Mouse (Mus musculus) liver, embryonic 11.5 days (tissue): ENCODE measurements around the gene Wars2. TPM values are rescaled to one million over a fixed set of nuclear protein-coding genes. Genes with fewer than 3 reads are reported as not detected.

Experiments used
- ATAC-seq: fragments of 200-750 bp; cut with Nextera tagmentation; replicated peaks from 2 replicates; pipeline ENCODE4 v1.8.0; 2017; ENCODE audit warnings: moderate number of reproducible peaks, mild to moderate bottlenecking, moderate TSS enrichment, moderate library complexity; ENCODE audit not compliant: low FRiP score
- DNase-seq: peaks from one replicate; pipeline ENCODE4 v3.0.0-alpha.2; 2017; ENCODE audit warnings: low spot score
- H3K27ac ChIP-seq: fragments of 300-500 bp; sonication (generic); 2 replicates; pipeline ENCODE4 v1.5.1; 2014; ENCODE audit warnings: mild to moderate bottlenecking, low read depth, low read length, control low read depth
- H3K27me3 ChIP-seq: fragments of 300-500 bp; sonication (generic); replicated peaks from 2 replicates; pipeline ENCODE4 v1.6.1; 2014; ENCODE audit warnings: low read length, mixed read lengths; ENCODE audit not compliant: control insufficient read depth, insufficient read depth
- H3K36me3 ChIP-seq: fragments of 300-500 bp; sonication (generic); 2 replicates; pipeline ENCODE4 v1.6.1; 2014; ENCODE audit warnings: mild to moderate bottlenecking, low read length, moderate library complexity, mixed read lengths; ENCODE audit not compliant: control insufficient read depth, insufficient read depth
- H3K4me1 ChIP-seq: fragments of 300-500 bp; sonication (generic); replicated peaks from 2 replicates; pipeline ENCODE4 v1.6.1; 2014; ENCODE audit warnings: low read length, mixed read lengths; ENCODE audit not compliant: control insufficient read depth, insufficient read depth
- H3K4me2 ChIP-seq: fragments of 300-500 bp; sonication (generic); 2 replicates; pipeline ENCODE4 v1.6.1; 2014; ENCODE audit warnings: mild to moderate bottlenecking, control low read depth, moderate library complexity
- H3K4me3 ChIP-seq: fragments of 300-500 bp; sonication (generic); 2 replicates; pipeline ENCODE4 v1.5.1; 2014; ENCODE audit warnings: low read depth, low read length, control low read depth
- H3K9ac ChIP-seq: fragments of 300-500 bp; sonication (generic); 2 replicates; pipeline ENCODE4 v1.6.1; 2014; ENCODE audit warnings: low read depth, low read length, control low read depth
- H3K9me3 ChIP-seq: fragments of 300-500 bp; sonication (generic); 2 replicates; pipeline ENCODE4 v1.6.1; 2016; ENCODE audit warnings: low read length, inconsistent platforms, mixed read lengths; ENCODE audit not compliant: control insufficient read depth
- WGBS: fragments of 180-500 bp; shearing (Covaris S2); extraction: QIAGEN DNeasy Blood & Tissue Kit; methylation state at CpG from one replicate; pipeline ENCODE4 v1.1.7; 2014; 5-methylcytosine and 5-hydroxymethylcytosine counted together
- polyA plus RNA-seq: library from polyadenylated mRNA; unstranded; fragments of >200 nt; fragmentation: Nextera tagmentation; extraction: Ambion mirVana; gene quantifications from 2 replicates; pipeline ENCODE4 v1.2.1, GENCODE M21; 2014

Wars2 gene
- polyA plus RNA-seq, 1 experiment from 2014 or later: 6.9 TPM

DNA sequence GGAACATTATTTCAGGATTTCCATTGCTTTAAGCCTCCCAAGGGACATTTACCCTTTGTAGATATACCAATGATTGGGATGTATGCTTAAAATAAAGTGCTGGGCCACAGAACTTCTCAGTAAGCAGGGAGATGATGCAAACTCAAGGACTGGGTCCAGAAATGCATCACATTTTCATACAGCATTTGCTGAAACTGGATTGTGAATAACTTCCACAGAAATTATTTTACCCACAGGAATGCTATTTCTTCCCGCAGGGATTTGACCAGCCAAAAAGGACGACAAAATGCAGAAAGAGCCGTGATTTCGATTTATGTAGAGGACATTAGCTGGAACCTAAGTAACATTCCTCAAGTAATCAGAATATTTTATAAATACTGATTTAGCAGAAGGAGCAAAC lies 7.0 kb upstream of the Wars2 start:
- Histone ChIP-seq H3K9me3 (no peaks in the 10 kb centered on the region), H3K4me1 (no peaks in the 10 kb centered on the region), H3K9ac (no peak overlapping the region), H3K4me2 (no peak overlapping the region), H3K27me3 (no peaks in the 10 kb centered on the region; the same call in 1 of the 2 replicates), H3K27ac (no peak overlapping the region), H3K36me3 (no peaks in the 10 kb centered on the region), H3K4me3 (no peak overlapping the region)
- WGBS: 86% methylated on average over 4 of the region's 4 CpGs
- ATAC-seq (no peak), DNase-seq (no peak)

GRCm38 (mm10) chr3:99147886-99148285 lies 7.0 kb downstream of the Wars2 start:
- Histone ChIP-seq H3K4me2 (no peak overlapping the region), H3K27me3 (no peaks in the 10 kb centered on the region), H3K9me3 (no peaks in the 10 kb centered on the region), H3K4me3 (no peak overlapping the region), H3K9ac (no peak overlapping the region), H3K4me1 (no peaks in the 10 kb centered on the region), H3K36me3 (no peaks in the 10 kb centered on the region), H3K27ac (no peak overlapping the region)
- ATAC-seq: no peak
- DNase-seq: no peak
- WGBS: 71% methylated on average over 3 of the region's 3 CpGs

GRCm38 (mm10) chr3:99149035-99149434 lies 8.2 kb downstream of the Wars2 start:
- Histone ChIP-seq H3K4me3 (no peak overlapping the region), H3K4me1 (no peaks in the 10 kb centered on the region)
- no peak for DNase-seq

DNA sequence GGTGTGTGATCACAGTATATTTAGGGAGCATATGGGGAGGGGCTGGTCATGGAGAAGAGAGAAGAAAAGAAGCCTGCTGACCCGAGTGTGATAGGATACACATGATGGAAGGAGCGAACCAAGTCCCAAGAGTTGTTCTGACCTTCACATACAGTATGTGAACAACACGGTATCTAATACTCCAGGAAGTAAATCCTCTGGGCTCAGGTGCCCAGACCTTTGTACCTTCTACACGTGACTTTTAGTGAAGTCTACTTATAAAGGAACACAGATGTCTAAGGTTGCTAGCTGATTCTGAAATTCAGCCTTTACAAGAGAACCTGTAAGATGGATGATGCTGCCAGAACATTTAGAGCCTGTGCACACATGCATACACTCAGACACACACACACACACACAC lies 15.4 kb downstream of the Wars2 start:
- no peak for DNase-seq
- H3K4me1 ChIP-seq: no peaks in the 10 kb centered on the region
- 90% methylated on average over 4 of the region's 4 CpGs for WGBS
- H3K4me2 ChIP-seq: no peak overlapping the region
- no peaks in the 10 kb centered on the region for H3K27me3 ChIP-seq
- no peaks in the 10 kb centered on the region for H3K36me3 ChIP-seq
- ATAC-seq: no peak
- no peak overlapping the region for H3K27ac ChIP-seq
- no peak overlapping the region for H3K4me3 ChIP-seq
- H3K9ac ChIP-seq: no peak overlapping the region
- no peaks in the 10 kb centered on the region for H3K9me3 ChIP-seq

More at GRCm38 (mm10) chr3:99149035-99149434, 8.2 kb downstream of the Wars2 start:
- Histone ChIP-seq H3K27ac (no peak overlapping the region), H3K9me3 (no peaks in the 10 kb centered on the region), H3K27me3 (no peaks in the 10 kb centered on the region), H3K9ac (no peak overlapping the region), H3K36me3 (no peaks in the 10 kb centered on the region), H3K4me2 (no peak overlapping the region)
- 44% methylated on average over 3 of the region's 3 CpGs for WGBS
- ATAC-seq: no peak

GRCm38 (mm10) chr3:99156987-99157386 lies 16.1 kb downstream of the Wars2 start:
- H3K36me3 ChIP-seq: no peaks in the 10 kb centered on the region
- no peaks in the 10 kb centered on the region for H3K27me3 ChIP-seq
- no peak overlapping the region for H3K4me3 ChIP-seq
- no peak for ATAC-seq
- no peaks in the 10 kb centered on the region for H3K9me3 ChIP-seq
- H3K27ac ChIP-seq: no peak overlapping the region
- no peak overlapping the region for H3K9ac ChIP-seq
- 74% methylated on average over 1 of the region's 1 CpGs for WGBS
- no peak for DNase-seq
- H3K4me1 ChIP-seq: no peaks in the 10 kb centered on the region
- H3K4me2 ChIP-seq: no peak overlapping the region

GRCm38 (mm10) chr3:99157451-99158015 lies 16.7 kb downstream of the Wars2 start:
- H3K9ac ChIP-seq: no peak overlapping the region
- no peaks in the 10 kb centered on the region for H3K9me3 ChIP-seq
- no peaks in the 10 kb centered on the region for H3K4me1 ChIP-seq
- WGBS: 42% methylated on average over 4 of the region's 4 CpGs
- no peaks in the 10 kb centered on the region for H3K27me3 ChIP-seq
- DNase-seq: no peak
- H3K4me2 ChIP-seq: no peak overlapping the region
- ATAC-seq: peak; percentile 62
- H3K36me3 ChIP-seq: no peaks in the 10 kb centered on the region
- no peak overlapping the region for H3K4me3 ChIP-seq
- no peak overlapping the region for H3K27ac ChIP-seq

DNA sequence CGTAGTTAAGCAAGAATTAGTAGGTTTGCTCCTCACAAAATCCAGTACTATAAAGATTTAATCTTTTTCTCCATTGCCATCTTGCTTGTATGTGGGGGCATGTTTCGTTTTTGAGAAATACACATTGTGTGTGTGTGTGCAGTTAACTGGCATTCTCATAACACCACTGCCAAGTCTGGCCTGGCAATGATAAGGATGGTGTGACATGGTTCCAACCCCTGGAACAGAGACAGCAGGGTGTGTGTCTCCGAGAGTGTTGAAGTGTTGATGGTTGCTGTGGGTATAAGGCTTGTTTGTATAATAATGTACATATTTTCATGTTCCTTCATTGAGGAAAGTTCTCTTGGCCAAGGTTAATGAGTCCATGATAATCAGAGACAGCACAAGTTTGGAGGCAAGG lies 19.1 kb downstream of the Wars2 start:
- Histone ChIP-seq H3K4me3 (no peak overlapping the region), H3K9me3 (no peaks in the 10 kb centered on the region), H3K9ac (no peak overlapping the region), H3K36me3 (no peaks in the 10 kb centered on the region), H3K4me2 (no peak overlapping the region), H3K27ac (no peak overlapping the region), H3K27me3 (no peaks in the 10 kb centered on the region), H3K4me1 (no peaks in the 10 kb centered on the region)
- ATAC-seq (no peak), DNase-seq (no peak)
- 75% methylated on average over 3 of the region's 3 CpGs for WGBS

GRCm38 (mm10) chr3:99162191-99162590 lies 21.3 kb downstream of the Wars2 start:
- Histone ChIP-seq H3K9me3 (no peaks in the 10 kb centered on the region), H3K27ac (no peak overlapping the region), H3K4me1 (no peaks in the 10 kb centered on the region), H3K9ac (no peak overlapping the region), H3K4me2 (no peak overlapping the region), H3K4me3 (no peak overlapping the region), H3K36me3 (no peaks in the 10 kb centered on the region), H3K27me3 (no peaks in the 10 kb centered on the region)
- DNase-seq: no peak
- 74% methylated on average over 2 of the region's 2 CpGs for WGBS
- no peak for ATAC-seq

- H3K9ac ChIP-seq: no peak overlapping the region
- H3K27ac ChIP-seq: no peak overlapping the region
- H3K4me2 ChIP-seq: no peak overlapping the region
- WGBS: 71% methylated on average over 4 of the region's 4 CpGs
- H3K9me3 ChIP-seq: no peaks in the 10 kb centered on the region
- no peaks in the 10 kb centered on the region for H3K27me3 ChIP-seq
- no peaks in the 10 kb centered on the region for H3K4me1 ChIP-seq
- ATAC-seq (no peak), DNase-seq (no peak)
- H3K36me3 ChIP-seq: no peaks in the 10 kb centered on the region
- H3K4me3 ChIP-seq: no peak overlapping the region
These were observed 26.9 kb downstream of the Wars2 start for GRCm38 (mm10) chr3:99167734-99168133.
